Comparison of ENCODE assay signal across 8 mouse cellular contexts in genomic region chr2:3475746-3476251, GRCm38 (mm10). TPM values are rescaled to one million over a fixed set of nuclear protein-coding genes. Genes with fewer than 3 reads are reported as not detected.
DNase-seq lines count a peak whose midpoint lies in the region; ATAC-seq lines count a peak whose summit lies in the region.

No protein-coding gene starts in this region.

- H3K4me3 ChIP-seq in erythroblast, embryonic 14.5 days (replicated peaks): peak overlapping the region; percentile 99
- H3K4me3 ChIP-seq in liver, embryonic 15.5 days (replicated peaks): peak overlapping the region; percentile 100

- intact Hi-C loops in heart, postnatal 25 days (cut with DNase I): loop anchor here (2.0 kb wide), 1 partner anchor 35 kb away; no protein-coding TSS in a partner anchor

- H3K27ac ChIP-seq in liver, embryonic 15.5 days (replicated peaks): peak overlapping the region; percentile 80

- H3K4me2 ChIP-seq in liver, embryonic 15.5 days: peak overlapping the region; percentile 89

- 63% methylated on average over 3 of the region's 3 CpGs for WGBS in liver, embryonic 15.5 days (ENCODE audit: insufficient replicate concordance)

- H3K9ac ChIP-seq in liver, embryonic 15.5 days: peak overlapping the region; percentile 94; the same call in 1 of the 2 replicates

- 0 out of 2 replicates have a peak, but pooled peaks cover 3% of the 10 kb centered on the region for H3K9me3 ChIP-seq in erythroblast, embryonic 14.5 days (ENCODE audit: control insufficient read depth, low read length)
- no peaks in the 10 kb centered on the region for H3K9me3 ChIP-seq in liver, embryonic 15.5 days (replicated peaks)

- peak; percentile 85 for DNase-seq in heart, adult 11 months
- DNase-seq in heart, postnatal 25 days (ENCODE audit: low spot score): no peak
- DNase-seq in CD4-positive helper T cell, adult 2 months (ENCODE audit: low read depth, low spot score): peak; percentile 37
- no peak for DNase-seq in frontal cortex, postnatal 25 days (ENCODE audit: low spot score in 2 of 2)
- no peak for DNase-seq in cerebellum, postnatal 10 days

- no peaks in the 10 kb centered on the region for H3K27me3 ChIP-seq in erythroblast, embryonic 14.5 days (ENCODE audit: control insufficient read depth)
- H3K27me3 ChIP-seq in liver, embryonic 15.5 days: no peaks in the 10 kb centered on the region

- peaks cover 15% of the 10 kb centered on the region for H3K36me3 ChIP-seq in erythroblast, embryonic 14.5 days (ENCODE audit: control insufficient read depth)
- H3K36me3 ChIP-seq in liver, embryonic 15.5 days (replicated peaks): peaks cover 5% of the 10 kb centered on the region

- peaks cover 24% of the 10 kb centered on the region for H3K4me1 ChIP-seq in erythroblast, embryonic 14.5 days (ENCODE audit: control insufficient read depth)
- H3K4me1 ChIP-seq in liver, embryonic 15.5 days (replicated peaks): peaks cover 25% of the 10 kb centered on the region

- no peak for ATAC-seq in liver, embryonic 15.5 days (ENCODE audit: insufficient read depth)
- ATAC-seq in megakaryocyte progenitor cell, adult 5-6 weeks (replicated peaks; ENCODE audit: poor library complexity): no peak

RNA-seq across cellular contexts. Expression of gene Suv39h2, which starts 1.0 kb away (rescaled TPM):
- under 1 TPM; 0.70 to 0.75 TPM for total RNA-seq in heart, postnatal 25 days (2021)
- 0.12 and 0.31 TPM in 2 replicates for polyA plus RNA-seq in erythroblast, embryonic 14.5 days (2012)
- polyA plus RNA-seq in liver, embryonic 15.5 days (2015; fragmentation: Nextera tagmentation; extraction: Ambion mirVana): 5.0 and 5.8 TPM in 2 replicates
- 16.9 and 20.0 TPM in 2 replicates for total RNA-seq in megakaryocyte progenitor cell, adult 5-6 weeks (2015)
- 15.6 and 17.4 TPM in 2 replicates for total RNA-seq in megakaryocyte progenitor cell, adult 5-6 weeks (2017)

RNA-seq across cellular contexts. Expression of gene Gm45902, which starts 36.8 kb away (rescaled TPM):
- total RNA-seq in heart, postnatal 25 days (2021): 1 to 10 TPM in 1 of 2 experiments, under 1 TPM in 1; 0.73 to 1.2 TPM
- polyA plus RNA-seq in erythroblast, embryonic 14.5 days (2012): 0.10 and 0.11 TPM in 2 replicates
- 1.6 and 1.7 TPM in 2 replicates for polyA plus RNA-seq in liver, embryonic 15.5 days (2015; fragmentation: Nextera tagmentation; extraction: Ambion mirVana)
- 5.3 and 6.0 TPM in 2 replicates for total RNA-seq in megakaryocyte progenitor cell, adult 5-6 weeks (2015)
- 11.9 and 12.8 TPM in 2 replicates for total RNA-seq in megakaryocyte progenitor cell, adult 5-6 weeks (2017)

RNA-seq across cellular contexts. Expression of gene Hspa14, which starts 36.8 kb away (rescaled TPM):
- total RNA-seq in heart, postnatal 25 days (2021): 10 to 100 TPM; 21.3 to 26.5 TPM
- 0.74 and 0.87 TPM in 2 replicates for polyA plus RNA-seq in erythroblast, embryonic 14.5 days (2012)
- 65.2 and 66.0 TPM in 2 replicates for polyA plus RNA-seq in liver, embryonic 15.5 days (2015; fragmentation: Nextera tagmentation; extraction: Ambion mirVana)
- 65.8 and 83.1 TPM in 2 replicates for total RNA-seq in megakaryocyte progenitor cell, adult 5-6 weeks (2015)
- total RNA-seq in megakaryocyte progenitor cell, adult 5-6 weeks (2017): 172 TPM in 2 replicates

RNA-seq across cellular contexts. Expression of gene Cdnf, which starts 37.0 kb away (rescaled TPM):
- total RNA-seq in heart, postnatal 25 days (2021): 10 to 100 TPM; 24.8 to 25.6 TPM
- 0.02 TPM in 1 of 2 replicates, not detected in the other for polyA plus RNA-seq in erythroblast, embryonic 14.5 days (2012)
- 0.08 and 0.15 TPM in 2 replicates for polyA plus RNA-seq in liver, embryonic 15.5 days (2015; fragmentation: Nextera tagmentation; extraction: Ambion mirVana)
- 0.59 and 0.62 TPM in 2 replicates for total RNA-seq in megakaryocyte progenitor cell, adult 5-6 weeks (2015)
- total RNA-seq in megakaryocyte progenitor cell, adult 5-6 weeks (2017): 0.25 and 0.68 TPM in 2 replicates

RNA-seq across cellular contexts. Expression of gene Dclre1c, which starts 51.9 kb away (rescaled TPM):
- total RNA-seq in heart, postnatal 25 days (2021): 1 to 10 TPM; 2.6 to 4.1 TPM
- 0.02 and 0.18 TPM in 2 replicates for polyA plus RNA-seq in erythroblast, embryonic 14.5 days (2012)
- 4.3 and 4.9 TPM in 2 replicates for polyA plus RNA-seq in liver, embryonic 15.5 days (2015; fragmentation: Nextera tagmentation; extraction: Ambion mirVana)
- total RNA-seq in megakaryocyte progenitor cell, adult 5-6 weeks (2015): 10.2 and 17.1 TPM in 2 replicates
- total RNA-seq in megakaryocyte progenitor cell, adult 5-6 weeks (2017): 9.6 and 15.3 TPM in 2 replicates

Comparison
In these comparisons a context has a peak if more than half of its experiments do, and no peak if none do; other contexts are left out.
1. DNase-seq: peak in heart, adult 11 months (single experiment) and CD4-positive helper T cell, adult 2 months (single experiment); none in heart, postnatal 25 days (single experiment), frontal cortex, postnatal 25 days (0 of 2) and cerebellum, postnatal 10 days (0 of 2).
2. RNA of gene Suv39h2, which starts 1.0 kb away (total RNA-seq): 15.6 to 20.0 TPM in megakaryocyte progenitor cell, adult 5-6 weeks; 0.70 to 0.75 TPM in heart, postnatal 25 days; every median in the first group is over 4 times any median in the second.